Mouse (Mus musculus) neural tube, embryonic 14.5 days (tissue): ENCODE measurements at regions not wholly inside any gene's neighbourhood (a gene's known extent, or its start where the extent isn't known, plus 50 kb on each side); places are given as distances from the start of the nearest gene placed in this dataset.
A peak's percentile ranks its signal among the peaks of the same experiment; 100 is the strongest.

Source experiments
- ATAC-seq: fragments of 200-750 bp; cut with Nextera tagmentation; 2 replicates; pipeline ENCODE4 v1.8.0; 2017; ENCODE audit warnings: low read depth, mild to moderate bottlenecking, moderate TSS enrichment, moderate library complexity
- H3K27ac ChIP-seq: fragments of 300-500 bp; sonication (generic); 2 replicates; pipeline ENCODE4 v1.5.1; 2014; ENCODE audit warnings: low read depth, mild to moderate bottlenecking, control low read depth, low read length, moderate library complexity, mixed read lengths
- H3K27me3 ChIP-seq: fragments of 300-500 bp; sonication (generic); 2 replicates; pipeline ENCODE4 v1.6.1; 2014; ENCODE audit warnings: low read length; ENCODE audit not compliant: control insufficient read depth, insufficient read depth
- H3K36me3 ChIP-seq: fragments of 300-500 bp; sonication (generic); 2 replicates; pipeline ENCODE4 v1.6.1; 2014; ENCODE audit warnings: low read length, mixed read lengths; ENCODE audit not compliant: control insufficient read depth, insufficient read depth
- H3K4me1 ChIP-seq: fragments of 300-500 bp; sonication (generic); 2 replicates; pipeline ENCODE4 v1.6.1; 2014; ENCODE audit warnings: low read length; ENCODE audit not compliant: control insufficient read depth, insufficient read depth
- H3K4me2 ChIP-seq: fragments of 300-500 bp; sonication (generic); 2 replicates; pipeline ENCODE4 v1.6.1; 2014; ENCODE audit warnings: mild to moderate bottlenecking, low read depth, low read length, control low read depth
- H3K4me3 ChIP-seq: fragments of 300-500 bp; sonication (generic); 2 replicates; pipeline ENCODE4 v1.5.1; 2014; ENCODE audit warnings: low read depth, low read length, control low read depth, mixed read lengths
- H3K9ac ChIP-seq: fragments of 300-500 bp; sonication (generic); replicated peaks from 2 replicates; pipeline ENCODE4 v1.6.1; 2014; ENCODE audit warnings: low read depth, mild to moderate bottlenecking, control low read depth, low read length, mixed read lengths
- H3K9me3 ChIP-seq: fragments of 300-500 bp; sonication (generic); 2 replicates; pipeline ENCODE4 v1.6.1; 2016; ENCODE audit warnings: low read length; ENCODE audit not compliant: control insufficient read depth
- WGBS: fragments of 180-500 bp; shearing (Covaris S2); extraction: QIAGEN DNeasy Blood & Tissue Kit; methylation state at CpG from one replicate; pipeline ENCODE4 v1.1.7; 2014; 5-methylcytosine and 5-hydroxymethylcytosine counted together

DNA sequence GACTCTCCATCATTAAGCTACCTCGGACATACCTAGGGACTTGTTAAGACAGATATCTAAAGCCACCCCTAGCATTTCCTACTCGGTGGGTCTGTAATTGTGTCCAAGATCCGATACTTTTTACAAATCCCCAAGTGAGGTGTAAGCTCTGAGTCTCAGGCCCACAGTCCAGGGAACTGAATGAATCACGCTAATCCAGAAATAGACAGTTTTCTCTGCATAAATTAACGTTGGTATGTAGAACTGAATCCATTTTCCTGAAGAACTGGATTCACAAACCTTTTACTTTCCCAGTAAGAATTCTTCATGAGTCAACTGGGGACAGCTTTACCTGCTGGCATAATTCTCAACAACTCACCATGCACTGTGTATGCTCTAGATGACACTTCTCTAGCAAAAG lies 97.1 kb downstream of the Rbm43 start:
- 71% methylated on average over 5 of the region's 5 CpGs for WGBS
- H3K27me3 ChIP-seq: no peaks in the 10 kb centered on the region
- no peaks in the 10 kb centered on the region for H3K36me3 ChIP-seq
- no peak overlapping the region for H3K9ac ChIP-seq
- H3K4me1 ChIP-seq: no peaks in the 10 kb centered on the region
- no peak overlapping the region for H3K27ac ChIP-seq
- no peaks in the 10 kb centered on the region for H3K9me3 ChIP-seq
- ATAC-seq: no peak
- no peak overlapping the region for H3K4me2 ChIP-seq
- no peak overlapping the region for H3K4me3 ChIP-seq

GRCm38 (mm10) chr2:51840808-51841207 lies 94.2 kb downstream of the Rbm43 start:
- Histone ChIP-seq H3K9ac (no peak overlapping the region), H3K36me3 (no peaks in the 10 kb centered on the region)
- ATAC-seq: peak; percentile 56; the same call in 1 of the 2 replicates

DNA sequence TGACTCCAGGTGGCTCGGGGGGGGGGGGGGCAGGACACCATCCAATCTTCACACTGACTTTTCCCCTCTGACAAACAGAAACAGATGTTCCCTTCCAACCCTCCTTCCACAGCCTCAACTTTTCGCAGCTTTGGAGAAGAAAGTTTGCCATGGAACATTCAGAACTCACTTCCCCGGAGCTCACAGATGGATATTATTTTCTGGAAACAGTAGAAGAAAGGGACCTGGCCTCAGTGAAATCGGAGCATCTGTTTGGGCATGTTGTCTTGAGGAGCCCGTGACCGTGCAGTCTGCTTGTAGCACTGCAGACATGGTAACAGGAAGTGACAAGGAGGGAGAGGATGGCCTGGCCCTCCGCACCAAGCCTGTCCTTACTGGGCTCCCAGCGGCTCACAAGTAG lies 90.1 kb downstream of the Rbm43 start:
- Histone ChIP-seq H3K36me3 (no peaks in the 10 kb centered on the region), H3K4me3 (no peak overlapping the region), H3K4me1 (no peaks in the 10 kb centered on the region), H3K9me3 (no peaks in the 10 kb centered on the region), H3K27me3 (no peaks in the 10 kb centered on the region), H3K27ac (no peak overlapping the region), H3K4me2 (no peak overlapping the region), H3K9ac (no peak overlapping the region)
- 80% methylated on average over 8 of the region's 8 CpGs for WGBS
- no peak for ATAC-seq

More at GRCm38 (mm10) chr2:51840808-51841207, 94.2 kb downstream of the Rbm43 start:
- H3K27me3 ChIP-seq: no peaks in the 10 kb centered on the region
- H3K4me1 ChIP-seq: no peaks in the 10 kb centered on the region
- H3K4me3 ChIP-seq: no peak overlapping the region
- no peak overlapping the region for H3K27ac ChIP-seq
- no peaks in the 10 kb centered on the region for H3K9me3 ChIP-seq
- 69% methylated on average over 3 of the region's 3 CpGs for WGBS
- no peak overlapping the region for H3K4me2 ChIP-seq

DNA sequence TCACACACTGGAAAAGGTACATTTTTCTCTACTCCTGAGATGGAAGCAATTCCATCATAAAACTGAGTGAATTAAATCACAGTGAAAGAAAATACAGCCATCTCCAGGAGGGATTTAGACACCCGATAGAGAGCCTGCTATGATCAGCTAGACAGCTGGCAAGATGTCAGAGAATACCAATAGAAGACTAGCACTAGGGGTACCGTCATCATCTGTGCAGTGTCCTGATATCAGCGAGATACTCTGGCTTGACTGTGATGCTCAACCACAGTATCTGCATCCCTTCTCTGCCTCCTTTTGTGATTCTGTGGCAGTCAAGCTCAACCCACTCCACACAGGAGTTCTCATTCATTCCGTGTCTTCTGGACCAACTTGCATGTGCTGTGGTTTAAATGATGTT lies 87.4 kb downstream of the Rbm43 start:
- H3K27me3 ChIP-seq: no peaks in the 10 kb centered on the region
- peak; percentile 60; the same call in 1 of the 2 replicates for ATAC-seq
- no peak overlapping the region for H3K9ac ChIP-seq
- no peak overlapping the region for H3K27ac ChIP-seq
- WGBS: 36% methylated on average over 4 of the region's 4 CpGs
- no peaks in the 10 kb centered on the region for H3K36me3 ChIP-seq
- no peak overlapping the region for H3K4me2 ChIP-seq
- H3K9me3 ChIP-seq: no peaks in the 10 kb centered on the region
- no peak overlapping the region for H3K4me3 ChIP-seq
- no peaks in the 10 kb centered on the region for H3K4me1 ChIP-seq

DNA sequence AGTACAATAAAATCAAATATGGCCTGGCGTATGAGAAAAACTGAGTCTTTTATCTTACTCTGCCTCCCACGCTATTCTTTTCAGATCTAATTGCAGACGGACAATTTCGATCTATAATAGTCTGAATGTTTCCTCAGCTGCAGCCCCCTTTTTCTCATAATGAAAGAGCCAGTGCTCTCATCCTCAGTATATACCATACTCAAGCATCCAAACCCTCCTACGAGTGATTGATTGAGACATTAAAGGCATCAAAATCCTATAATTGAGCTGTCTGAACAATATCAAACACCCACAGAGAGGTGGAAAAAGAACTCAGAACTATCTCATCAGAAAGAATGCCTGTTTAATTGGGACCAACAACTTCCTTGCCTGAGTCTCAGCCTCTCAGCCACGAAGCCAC lies 87.0 kb downstream of the Rbm43 start:
- Histone ChIP-seq H3K4me2 (no peak overlapping the region), H3K36me3 (no peaks in the 10 kb centered on the region), H3K4me1 (no peaks in the 10 kb centered on the region), H3K27ac (no peak overlapping the region), H3K27me3 (no peaks in the 10 kb centered on the region), H3K4me3 (no peak overlapping the region), H3K9me3 (no peaks in the 10 kb centered on the region), H3K9ac (no peak overlapping the region)
- 57% methylated on average over 6 of the region's 6 CpGs for WGBS
- ATAC-seq: no peak

- H3K27me3 ChIP-seq: no peaks in the 10 kb centered on the region
- H3K4me1 ChIP-seq: no peaks in the 10 kb centered on the region
- H3K9me3 ChIP-seq: no peaks in the 10 kb centered on the region
- no peak for ATAC-seq
- H3K27ac ChIP-seq: no peak overlapping the region
- H3K9ac ChIP-seq: no peak overlapping the region
- H3K4me3 ChIP-seq: no peak overlapping the region
- WGBS: 21% methylated on average over 2 of the region's 2 CpGs
- H3K36me3 ChIP-seq: no peaks in the 10 kb centered on the region
- H3K4me2 ChIP-seq: no peak overlapping the region
Measured at GRCm38 (mm10) chr2:51848491-51848890, 86.5 kb downstream of the Rbm43 start.

- Histone ChIP-seq H3K36me3 (no peaks in the 10 kb centered on the region), H3K9ac (no peak overlapping the region), H3K27me3 (no peaks in the 10 kb centered on the region), H3K4me2 (no peak overlapping the region), H3K9me3 (no peaks in the 10 kb centered on the region), H3K27ac (no peak overlapping the region), H3K4me3 (no peak overlapping the region), H3K4me1 (no peaks in the 10 kb centered on the region)
- 80% methylated on average over 9 of the region's 9 CpGs for WGBS
- no peak for ATAC-seq
Measured at GRCm38 (mm10) chr2:51850581-51850980, 84.4 kb downstream of the Rbm43 start.

DNA sequence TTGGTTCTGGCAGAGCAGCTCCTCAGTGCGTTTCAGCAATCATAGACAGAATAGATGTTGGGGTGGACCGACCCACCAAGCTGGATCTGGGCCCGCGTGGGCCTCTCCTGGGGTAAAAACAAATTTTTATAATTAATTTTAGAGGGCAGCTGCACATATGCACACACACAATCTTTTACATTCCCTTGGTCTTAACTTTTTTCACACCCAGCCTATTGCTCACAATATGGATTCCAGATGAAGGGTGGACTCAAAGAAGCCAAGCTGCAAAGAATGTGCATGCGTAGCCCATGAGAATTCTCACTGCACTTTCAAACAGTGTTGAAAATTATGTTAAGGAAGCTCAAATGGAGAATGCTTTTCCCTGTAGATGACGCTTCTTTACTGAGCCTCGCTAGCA lies 83.3 kb downstream of the Rbm43 start:
- Histone ChIP-seq H3K4me1 (no peaks in the 10 kb centered on the region), H3K4me3 (no peak overlapping the region), H3K9ac (no peak overlapping the region), H3K36me3 (no peaks in the 10 kb centered on the region), H3K4me2 (no peak overlapping the region), H3K9me3 (no peaks in the 10 kb centered on the region), H3K27ac (no peak overlapping the region), H3K27me3 (no peaks in the 10 kb centered on the region)
- 93% methylated on average over 7 of the region's 7 CpGs for WGBS
- ATAC-seq: no peak

DNA sequence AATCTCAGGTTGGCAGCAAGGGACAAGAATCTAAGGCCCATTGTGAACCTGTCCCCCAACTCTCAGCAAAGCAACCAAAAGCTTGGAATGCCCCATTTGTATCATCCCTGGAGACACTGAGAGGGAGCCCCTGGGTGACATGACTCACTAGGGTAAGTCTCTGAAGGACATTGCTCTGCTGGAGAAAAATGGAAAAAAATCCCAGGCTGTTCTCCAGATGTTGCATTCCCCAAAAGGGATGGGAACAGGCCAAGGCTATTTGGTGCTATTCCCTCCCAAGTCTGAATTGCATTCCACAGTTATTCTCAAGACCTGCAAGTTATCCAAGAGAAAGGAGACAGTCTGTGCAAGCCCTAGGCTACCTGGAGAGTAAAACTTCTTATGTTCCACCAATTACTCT lies 77.7 kb downstream of the Rbm43 start:
- no peaks in the 10 kb centered on the region for H3K9me3 ChIP-seq
- ATAC-seq: no peak
- no peak overlapping the region for H3K9ac ChIP-seq
- no peak overlapping the region for H3K27ac ChIP-seq
- no peaks in the 10 kb centered on the region for H3K4me1 ChIP-seq
- no peaks in the 10 kb centered on the region for H3K27me3 ChIP-seq
- no peak overlapping the region for H3K4me3 ChIP-seq
- H3K4me2 ChIP-seq: no peak overlapping the region
- H3K36me3 ChIP-seq: no peaks in the 10 kb centered on the region

GRCm38 (mm10) chr2:51866045-51866444 lies 68.9 kb downstream of the Rbm43 start:
- Histone ChIP-seq H3K9ac (no peak overlapping the region), H3K27ac (no peak overlapping the region), H3K4me1 (no peaks in the 10 kb centered on the region), H3K27me3 (no peaks in the 10 kb centered on the region), H3K4me2 (no peak overlapping the region), H3K4me3 (no peak overlapping the region), H3K9me3 (no peaks in the 10 kb centered on the region), H3K36me3 (no peaks in the 10 kb centered on the region)
- ATAC-seq: no peak
- WGBS: 88% methylated on average over 5 of the region's 5 CpGs
